Mouse (Mus musculus) intestine, embryonic 16.5 days (tissue): ENCODE results near the gene Rufy3. TPM values are rescaled to one million over a fixed set of nuclear protein-coding genes. Genes with fewer than 3 reads are reported as not detected.
"Not testable (repeated sequence)": the region's sequence is repeated elsewhere in the genome, so short reads cannot be mapped to it uniquely, and the experiment has no call there.

Experiments used
- ATAC-seq: fragments of 200-750 bp; cut with Nextera tagmentation; 2 replicates; pipeline ENCODE4 v1.8.0; 2017; ENCODE audit warnings: moderate TSS enrichment, moderate library complexity
- H3K27ac ChIP-seq: fragments of 300-500 bp; sonication (generic); 2 replicates; pipeline ENCODE4 v1.5.1; 2014; ENCODE audit warnings: mild to moderate bottlenecking, low read length
- H3K27me3 ChIP-seq: fragments of 300-500 bp; sonication (generic); replicated peaks from 2 replicates; pipeline ENCODE4 v1.6.1; 2014; ENCODE audit warnings: low read length, control low read depth, mixed read lengths; ENCODE audit not compliant: control insufficient read depth, insufficient read depth
- H3K36me3 ChIP-seq: fragments of 300-500 bp; sonication (generic); 2 replicates; pipeline ENCODE4 v1.6.1; 2014; ENCODE audit warnings: low read length, control low read depth; ENCODE audit not compliant: control insufficient read depth, insufficient read depth
- H3K4me1 ChIP-seq: fragments of 300-500 bp; sonication (generic); 2 replicates; pipeline ENCODE4 v1.6.1; 2014; ENCODE audit warnings: low read length, control low read depth, mixed read lengths; ENCODE audit not compliant: control insufficient read depth, insufficient read depth
- H3K4me2 ChIP-seq: fragments of 300-500 bp; sonication (generic); 2 replicates; pipeline ENCODE4 v1.6.1; 2014; ENCODE audit warnings: low read depth, low read length, control low read depth
- H3K4me3 ChIP-seq: fragments of 300-500 bp; sonication (generic); 2 replicates; pipeline ENCODE4 v1.5.1; 2014; ENCODE audit warnings: mild to moderate bottlenecking, low read length
- H3K9ac ChIP-seq: fragments of 300-500 bp; sonication (generic); 2 replicates; pipeline ENCODE4 v1.6.1; 2014; ENCODE audit warnings: low read depth, low read length
- H3K9me3 ChIP-seq: fragments of 300-500 bp; sonication (generic); 2 replicates; pipeline ENCODE4 v1.6.1; 2016; ENCODE audit warnings: low read length, control low read depth; ENCODE audit not compliant: control insufficient read depth
- WGBS: fragments of 180-500 bp; shearing (Covaris S2); extraction: QIAGEN DNeasy Blood & Tissue Kit; methylation state at CpG from one replicate; pipeline ENCODE4 v1.1.7; 2014; 5-methylcytosine and 5-hydroxymethylcytosine counted together
- polyA plus RNA-seq: library from polyadenylated mRNA; unstranded; fragments of >200 nt; fragmentation: Nextera tagmentation; extraction: Ambion mirVana; gene quantifications from 2 replicates; pipeline ENCODE4 v1.2.1, GENCODE M21; 2015

The Rufy3 gene
- polyA plus RNA-seq, result 14.3 and 14.4 TPM in 2 replicates

- Histone ChIP-seq H3K27ac (peak within 1 kb of the TSS; percentile 72), H3K4me3 (peak within 1 kb of the TSS; percentile 77), H3K9ac (peak within 1 kb of the TSS; percentile 75), H3K9me3 (no peaks in the 10 kb centered on the region), H3K27me3 (no peaks in the 10 kb centered on the region), H3K4me2 (peak within 1 kb of the TSS; percentile 75), H3K4me1 (peaks cover 8% of the 10 kb centered on the region), H3K36me3 (no peaks in the 10 kb centered on the region)
- ATAC-seq, result peak; percentile 94
- WGBS, result under 1% methylated on average over 43 of the region's 71 CpGs
These were observed at the start of gene Rufy3 for GRCm38 (mm10) chr5:88564501-88565147. TSS of gene Rufy3 (plus strand) at chr5:88565040.

- no peak for ATAC-seq
- H3K4me3 ChIP-seq, result no peak overlapping the region
- no peaks in the 10 kb centered on the region for H3K9me3 ChIP-seq
- H3K9ac ChIP-seq, result no peak overlapping the region
- no peaks in the 10 kb centered on the region for H3K27me3 ChIP-seq
- H3K36me3 ChIP-seq, result no peaks in the 10 kb centered on the region
- H3K27ac ChIP-seq, result no peak overlapping the region
- H3K4me1 ChIP-seq, result no peaks in the 10 kb centered on the region
- H3K4me2 ChIP-seq, result no peak overlapping the region
- WGBS, result 7% methylated on average over 2 of the region's 2 CpGs
These were observed 45.6 kb upstream of the Rufy3 start for GRCm38 (mm10) chr5:88519232-88519631.

DNA sequence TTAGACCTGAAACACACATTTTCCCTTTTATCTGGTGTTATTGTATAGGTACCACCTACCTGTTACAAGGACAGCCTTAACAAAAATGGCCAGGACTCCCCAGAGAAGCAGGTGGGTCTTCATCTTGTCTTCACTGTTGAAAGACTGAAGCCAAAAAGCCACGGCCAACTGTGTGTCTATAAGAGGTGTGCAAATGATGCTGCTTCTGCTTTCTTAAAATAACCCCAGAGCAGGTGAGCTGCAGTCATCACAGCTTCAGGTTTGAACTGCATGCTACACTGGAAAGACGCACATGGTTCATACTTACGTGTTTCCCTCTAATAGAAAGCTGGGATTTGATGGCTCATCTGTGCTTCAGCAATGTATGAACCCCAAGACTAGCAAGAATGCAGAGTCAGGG is 37.2 kb upstream of the Rufy3 start, which contains the start of gene Jchain:
TSS of gene Jchain (minus strand) at position 235 of the 400 bp plus-strand sequence.
- no peaks in the 10 kb centered on the region for H3K9me3 ChIP-seq
- no peaks in the 10 kb centered on the region for H3K27me3 ChIP-seq
- no peaks in the 10 kb centered on the region for H3K4me1 ChIP-seq
- WGBS, result 80% methylated on average over 3 of the region's 3 CpGs
- H3K4me3 ChIP-seq, result no peak within 1 kb of the TSS
- no peak within 1 kb of the TSS for H3K9ac ChIP-seq
- H3K27ac ChIP-seq, result no peak within 1 kb of the TSS
- no peak for ATAC-seq
- H3K4me2 ChIP-seq, result no peak within 1 kb of the TSS
- no peaks in the 10 kb centered on the region for H3K36me3 ChIP-seq

GRCm38 (mm10) chr5:88530908-88531307 is 33.9 kb upstream of the Rufy3 start:
- H3K4me2 ChIP-seq, result no peak overlapping the region
- no peaks in the 10 kb centered on the region for H3K9me3 ChIP-seq
- no peaks in the 10 kb centered on the region for H3K4me1 ChIP-seq
- H3K27me3 ChIP-seq, result no peaks in the 10 kb centered on the region
- no peak overlapping the region for H3K9ac ChIP-seq
- WGBS, result 60% methylated on average over 1 of the region's 1 CpGs
- no peaks in the 10 kb centered on the region for H3K36me3 ChIP-seq
- H3K27ac ChIP-seq, result no peak overlapping the region
- H3K4me3 ChIP-seq, result no peak overlapping the region
- ATAC-seq, result no peak

DNA sequence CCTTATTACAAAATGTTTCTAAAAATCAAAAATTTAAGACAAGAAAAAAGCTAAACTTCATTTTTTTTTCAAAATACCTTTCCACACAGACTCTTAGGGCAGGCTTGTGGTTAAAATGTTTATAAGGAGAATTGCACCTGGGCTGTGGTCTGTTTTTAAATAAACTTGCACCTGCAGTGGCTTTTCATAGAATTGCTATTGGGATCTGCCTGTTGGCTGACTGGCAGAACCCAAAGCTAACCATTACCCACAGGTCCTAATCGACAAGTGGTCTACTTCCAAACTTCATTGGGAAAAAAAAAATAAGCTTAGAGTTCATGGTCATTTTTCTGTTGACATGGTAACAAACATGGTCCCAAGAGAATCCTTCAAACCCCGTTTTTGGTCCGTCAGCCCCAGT is 30.1 kb upstream of the Rufy3 start:
- ATAC-seq, result no peak
- 71% methylated on average over 3 of the region's 3 CpGs for WGBS
- Histone ChIP-seq H3K4me3 (no peak overlapping the region), H3K4me2 (no peak overlapping the region), H3K27me3 (no peaks in the 10 kb centered on the region), H3K9me3 (no peaks in the 10 kb centered on the region), H3K27ac (no peak overlapping the region), H3K36me3 (no peaks in the 10 kb centered on the region), H3K4me1 (no peaks in the 10 kb centered on the region), H3K9ac (no peak overlapping the region)

DNA sequence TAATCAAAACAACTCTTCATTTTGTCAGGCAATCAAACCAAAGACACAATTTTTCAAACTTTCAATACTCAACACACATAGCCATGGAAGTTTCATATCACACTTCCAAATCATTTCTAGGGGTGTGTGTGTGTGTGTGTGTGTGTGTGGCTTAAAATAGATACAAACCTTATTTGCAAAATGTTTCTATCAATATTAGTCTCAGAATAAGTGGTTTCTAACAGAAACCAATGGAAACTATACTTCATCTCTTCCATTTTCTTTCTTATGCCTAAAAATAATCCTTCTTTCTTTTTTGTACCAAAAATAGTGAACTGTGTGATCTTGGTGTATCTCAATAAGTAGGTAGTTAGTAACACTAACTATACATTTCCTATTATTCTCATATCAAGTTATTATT is 24.0 kb upstream of the Rufy3 start:
- no peaks in the 10 kb centered on the region for H3K4me1 ChIP-seq
- H3K27me3 ChIP-seq, result no peaks in the 10 kb centered on the region
- H3K27ac ChIP-seq, result no peak overlapping the region
- no peaks in the 10 kb centered on the region for H3K9me3 ChIP-seq
- no peak overlapping the region for H3K4me2 ChIP-seq
- H3K4me3 ChIP-seq, result no peak overlapping the region
- H3K36me3 ChIP-seq, result no peaks in the 10 kb centered on the region
- no peak overlapping the region for H3K9ac ChIP-seq
- ATAC-seq, result no peak

- H3K4me2 ChIP-seq, result no peak overlapping the region
- WGBS, result 64% methylated on average over 5 of the region's 5 CpGs
- H3K36me3 ChIP-seq, result no peaks in the 10 kb centered on the region
- 0 out of 2 replicates have a peak, but pooled peaks have one; percentile 71 for ATAC-seq
- no peak overlapping the region for H3K4me3 ChIP-seq
- no peak overlapping the region for H3K9ac ChIP-seq
- H3K27me3 ChIP-seq, result no peaks in the 10 kb centered on the region
- no peaks in the 10 kb centered on the region for H3K4me1 ChIP-seq
- no peak overlapping the region for H3K27ac ChIP-seq
- H3K9me3 ChIP-seq, result no peaks in the 10 kb centered on the region
These were observed 22.1 kb upstream of the Rufy3 start for GRCm38 (mm10) chr5:88542651-88543282.

DNA sequence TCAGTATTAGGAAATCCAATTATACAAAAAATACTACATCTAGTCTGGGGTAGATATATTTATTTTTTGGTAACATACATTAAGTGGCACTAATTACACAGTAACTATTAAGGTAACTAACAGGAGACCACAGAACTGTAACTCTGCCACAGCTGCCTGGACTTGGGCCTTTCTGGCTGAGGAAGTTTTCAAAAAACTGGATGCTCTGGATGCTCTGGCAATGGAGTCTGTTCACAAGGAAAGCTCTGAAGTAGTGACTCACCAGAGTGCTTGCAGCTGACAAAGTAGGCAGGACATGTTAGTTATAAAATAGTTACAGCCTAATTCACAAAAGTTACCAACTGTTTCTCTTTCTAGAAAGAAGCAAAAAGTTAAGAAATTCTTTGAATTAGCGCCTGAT is 20.4 kb upstream of the Rufy3 start:
- WGBS, result 85% methylated on average over 1 of the region's 1 CpGs
- ATAC-seq, result not testable (repeated sequence)

GRCm38 (mm10) chr5:88545536-88545935 is 19.3 kb upstream of the Rufy3 start:
- ATAC-seq, result no peak
- no peak overlapping the region for H3K27ac ChIP-seq
- no peaks in the 10 kb centered on the region for H3K9me3 ChIP-seq
- no peak overlapping the region for H3K9ac ChIP-seq
- H3K27me3 ChIP-seq, result no peaks in the 10 kb centered on the region
- no peaks in the 10 kb centered on the region for H3K36me3 ChIP-seq
- no peak overlapping the region for H3K4me3 ChIP-seq
- no peaks in the 10 kb centered on the region for H3K4me1 ChIP-seq
- 82% methylated on average over 7 of the region's 7 CpGs for WGBS
- H3K4me2 ChIP-seq, result no peak overlapping the region

More for the DNA sequence above, 20.4 kb upstream of the Rufy3 start:
- H3K9ac ChIP-seq, H3K27me3 ChIP-seq, H3K4me1 ChIP-seq, H3K9me3 ChIP-seq, H3K36me3 ChIP-seq, H3K27ac ChIP-seq, H3K4me3 ChIP-seq, H3K4me2 ChIP-seq: not testable (repeated sequence)
